Mouse (Mus musculus) kidney, adult 8-10 months (tissue): ENCODE measurements around the gene Obp2b.
A peak's percentile ranks its signal among the peaks of the same experiment; 100 is the strongest.
"Not testable (repeated sequence)": the region's sequence is repeated elsewhere in the genome, so short reads cannot be mapped to it uniquely, and the experiment has no call there.

Experiments
- DNase-seq, 2 experiments: peaks; one replicate each; pipeline ENCODE4 v3.0.0; 2022

Gene Obp2b

GRCm38 (mm10) chr2:25736709-25737108 lies at the start of gene Obp2b:
Gene Obp2b, plus strand, starts transcription at chr2:25737009.
- not testable (repeated sequence) for DNase-seq

- DNase-seq, result peak; percentile 13 to 59
Observed at GRCm38 (mm10) chr2:25694605-25695004, 42.2 kb upstream of the Obp2b start.

GRCm38 (mm10) chr2:25696951-25697350 lies 39.9 kb upstream of the Obp2b start:
- peak in 1 of 2 experiments; percentile 33 for DNase-seq

GRCm38 (mm10) chr2:25698696-25699095 lies 38.1 kb upstream of the Obp2b start:
- DNase-seq, result peak in 1 of 2 experiments; percentile 39

GRCm38 (mm10) chr2:25699743-25700142 lies 37.1 kb upstream of the Obp2b start, which contains the start of gene Obp2a:
Gene Obp2a, plus strand, starts transcription at chr2:25700043.
- DNase-seq, result not testable (repeated sequence)

GRCm38 (mm10) chr2:25701001-25701400 lies 35.8 kb upstream of the Obp2b start:
- no peak for DNase-seq

GRCm38 (mm10) chr2:25703706-25704105 lies 33.1 kb upstream of the Obp2b start:
- DNase-seq, result no peak

- DNase-seq, result peak; percentile 48 to 58
Observed at GRCm38 (mm10) chr2:25706643-25707481, 29.9 kb upstream of the Obp2b start, which contains the start of gene Bmyc. Gene Bmyc, plus strand, starts transcription at chr2:25706739.

GRCm38 (mm10) chr2:25708121-25708520 lies 28.7 kb upstream of the Obp2b start:
- peak; percentile 12 to 19 for DNase-seq

GRCm38 (mm10) chr2:25709056-25709455 lies 27.8 kb upstream of the Obp2b start:
- DNase-seq, result not testable (repeated sequence)

GRCm38 (mm10) chr2:25709791-25710190 lies 27.0 kb upstream of the Obp2b start:
- not testable (repeated sequence) for DNase-seq

GRCm38 (mm10) chr2:25711641-25712040 lies 25.2 kb upstream of the Obp2b start:
- not testable (repeated sequence) for DNase-seq

- DNase-seq, result no peak
Observed at GRCm38 (mm10) chr2:25717222-25717621, 19.6 kb upstream of the Obp2b start.

- no peak for DNase-seq
Observed at GRCm38 (mm10) chr2:25733199-25733930, 3.4 kb upstream of the Obp2b start.

- no peak for DNase-seq
Observed at GRCm38 (mm10) chr2:25741671-25742070, 4.9 kb downstream of the Obp2b start.

GRCm38 (mm10) chr2:25754201-25754600 lies 17.4 kb downstream of the Obp2b start:
- peak; percentile 8 to 14 for DNase-seq

GRCm38 (mm10) chr2:25758064-25758625 lies 21.3 kb downstream of the Obp2b start:
- DNase-seq, result no peak

GRCm38 (mm10) chr2:25765269-25765668 lies 28.5 kb downstream of the Obp2b start, which contains the start of gene Lcn3:
Gene Lcn3, plus strand, starts transcription at chr2:25765569.
- no peak for DNase-seq

- DNase-seq, result no peak
Observed at GRCm38 (mm10) chr2:25767764-25768163, 31.0 kb downstream of the Obp2b start.

GRCm38 (mm10) chr2:25773507-25773906 lies 36.7 kb downstream of the Obp2b start:
- no peak for DNase-seq

GRCm38 (mm10) chr2:25774640-25775039 lies 37.8 kb downstream of the Obp2b start:
- DNase-seq, result no peak

GRCm38 (mm10) chr2:25775991-25776390 lies 39.2 kb downstream of the Obp2b start:
- DNase-seq, result peak in 1 of 2 experiments; percentile 31

GRCm38 (mm10) chr2:25776717-25777116 lies 39.9 kb downstream of the Obp2b start, which contains the start of gene Lcn11:
Gene Lcn11, plus strand, starts transcription at chr2:25777017.
- DNase-seq, result no peak
